Mouse (Mus musculus) layer of hippocampus, postnatal 25 days (tissue): ENCODE measurements at regions not wholly inside any gene's neighbourhood (a gene's known extent, or its start where the extent isn't known, plus 50 kb on each side); places are given as distances from the start of the nearest gene placed in this dataset.
"Not testable (repeated sequence)": the region's sequence is repeated elsewhere in the genome, so short reads cannot be mapped to it uniquely, and the experiment has no call there.

Experiments
- DNase-seq, 2 experiments: peaks; one replicate each; pipeline ENCODE4 v3.0.0; 2022; ENCODE audit warnings: mixed read lengths in 2 of 2, low spot score in 1 of 2; ENCODE audit errors: extremely low spot score in 1 of 2

GRCm38 (mm10) chr8:90058631-90059166, 289.4 kb downstream of the Tox3 start:
- DNase-seq, result no peak

GRCm38 (mm10) chr8:90056331-90056730, 291.8 kb downstream of the Tox3 start:
- no peak for DNase-seq

- DNase-seq, result no peak
Observed at GRCm38 (mm10) chr8:90046779-90047178, 301.4 kb downstream of the Tox3 start.

- DNase-seq, result no peak
Observed at GRCm38 (mm10) chr8:90036436-90036835, 311.7 kb downstream of the Tox3 start.

GRCm38 (mm10) chr8:90032572-90032971, 315.6 kb downstream of the Tox3 start:
- DNase-seq, result no peak

GRCm38 (mm10) chr8:90031220-90031619, 316.9 kb downstream of the Tox3 start:
- DNase-seq, result no peak

- DNase-seq, result not testable (repeated sequence)
Observed at GRCm38 (mm10) chr8:90017958-90018357, 330.2 kb downstream of the Tox3 start.

GRCm38 (mm10) chr8:90013755-90014154, 334.4 kb downstream of the Tox3 start:
- no peak for DNase-seq

- no peak for DNase-seq
Observed at GRCm38 (mm10) chr8:90011682-90012409, 336.3 kb downstream of the Tox3 start.

- DNase-seq, result no peak
Observed at GRCm38 (mm10) chr8:90009431-90009830, 338.7 kb downstream of the Tox3 start.

- peak; percentile 73 to 97 for DNase-seq
Observed at GRCm38 (mm10) chr8:90000899-90001640, 347.1 kb downstream of the Tox3 start.

GRCm38 (mm10) chr8:89993743-89994142, 354.4 kb downstream of the Tox3 start:
- no peak for DNase-seq

- DNase-seq, result peak in 1 of 2 experiments; percentile 18
Observed at GRCm38 (mm10) chr8:89983859-89984258, 364.3 kb downstream of the Tox3 start.

GRCm38 (mm10) chr8:89982551-89982950, 365.6 kb downstream of the Tox3 start:
- no peak for DNase-seq

- DNase-seq, result no peak
Observed at GRCm38 (mm10) chr8:89981320-89981719, 366.8 kb downstream of the Tox3 start.

GRCm38 (mm10) chr8:89980441-89980840, 367.7 kb downstream of the Tox3 start:
- DNase-seq, result no peak

GRCm38 (mm10) chr8:89962799-89963198, 385.3 kb downstream of the Tox3 start:
- DNase-seq, result no peak

- no peak for DNase-seq
Observed at GRCm38 (mm10) chr8:89957486-89957885, 390.7 kb downstream of the Tox3 start.

GRCm38 (mm10) chr8:89956482-89957020, 391.6 kb downstream of the Tox3 start:
- DNase-seq, result no peak

- peak; percentile 20 to 49 for DNase-seq
Observed at GRCm38 (mm10) chr8:89938836-89939235, 409.3 kb downstream of the Tox3 start.

- DNase-seq, result no peak
Observed at GRCm38 (mm10) chr8:89934521-89934920, 413.6 kb downstream of the Tox3 start.
